Mouse (Mus musculus) kidney, postnatal 0 days (tissue): Measurements from ENCODE around the gene Birc7. TPM values are rescaled to one million over a fixed set of nuclear protein-coding genes. Genes with fewer than 3 reads are reported as not detected.

Experiments used
- ATAC-seq: fragments of 200-750 bp; cut with Nextera tagmentation; replicated peaks from 2 replicates; pipeline ENCODE4 v1.8.0; 2017; ENCODE audit warnings: low read depth, moderate number of reproducible peaks, moderate TSS enrichment, moderate library complexity; ENCODE audit not compliant: low FRiP score
- DNase-seq: peaks from one replicate; pipeline ENCODE4 v3.0.0-alpha.2; 2016; ENCODE audit warnings: low spot score
- H3K27ac ChIP-seq: fragments of 300-500 bp; sonication (generic); 2 replicates; pipeline ENCODE4 v1.5.1; 2014; ENCODE audit warnings: mild to moderate bottlenecking
- H3K27me3 ChIP-seq: fragments of 300-500 bp; sonication (generic); 2 replicates; pipeline ENCODE4 v1.6.1; 2014; ENCODE audit warnings: low read length, mixed read lengths; ENCODE audit not compliant: insufficient read depth
- H3K36me3 ChIP-seq: fragments of 300-500 bp; sonication (generic); 2 replicates; pipeline ENCODE4 v1.6.1; 2014; ENCODE audit warnings: low read length, mixed read lengths; ENCODE audit not compliant: insufficient read depth
- H3K4me1 ChIP-seq: fragments of 300-500 bp; sonication (generic); replicated peaks from 2 replicates; pipeline ENCODE4 v1.6.1; 2014; ENCODE audit warnings: antibody characterized with exemption, low read length, mixed read lengths; ENCODE audit not compliant: insufficient read depth
- H3K4me2 ChIP-seq: fragments of 300-500 bp; sonication (generic); 2 replicates; pipeline ENCODE4 v1.6.1; 2014; ENCODE audit warnings: mild to moderate bottlenecking, low read length, moderate library complexity, mixed read lengths
- H3K4me3 ChIP-seq: fragments of 300-500 bp; sonication (generic); replicated peaks from 2 replicates; pipeline ENCODE4 v1.5.1; 2014; ENCODE audit warnings: low read depth, low read length
- H3K9ac ChIP-seq: fragments of 300-500 bp; sonication (generic); 2 replicates; pipeline ENCODE4 v1.6.1; 2014; ENCODE audit warnings: low read depth, low read length
- H3K9me3 ChIP-seq: fragments of 300-500 bp; sonication (generic); replicated peaks from 2 replicates; pipeline ENCODE4 v1.6.1; 2016; ENCODE audit warnings: low read length, inconsistent platforms, mixed read lengths
- CTCF ChIP-seq: IDR thresholded peaks from 2 replicates; pipeline ENCODE4 v1.5.1; 2016; ENCODE audit warnings: antibody characterized with exemption, low read depth, mild to moderate bottlenecking, moderate library complexity
- WGBS: fragments of 180-500 bp; shearing (Covaris S2); extraction: QIAGEN DNeasy Blood & Tissue Kit; methylation state at CpG from one replicate; pipeline ENCODE4 v1.1.7; 2014; 5-methylcytosine and 5-hydroxymethylcytosine counted together
- polyA plus RNA-seq: library from polyadenylated mRNA; unstranded; fragments of >200 nt; fragmentation: Nextera tagmentation; extraction: Ambion mirVana; gene quantifications from 2 replicates; pipeline ENCODE4 v1.2.1, GENCODE M21; 2015

Gene Birc7
- polyA plus RNA-seq, 1 experiment from 2014 or later = not detected

- Histone ChIP-seq H3K27ac (no peak overlapping the region), H3K9ac (no peak overlapping the region), H3K36me3 (no peaks in the 10 kb centered on the region), H3K27me3 (peaks cover 64% of the 10 kb centered on the region), H3K4me2 (peak overlapping the region; percentile 41), H3K4me1 (peaks cover 24% of the 10 kb centered on the region), H3K9me3 (no peaks in the 10 kb centered on the region), H3K4me3 (peak overlapping the region; percentile 11; the same call in 1 of the 2 replicates)
- TF ChIP-seq CTCF = no peak
- ATAC-seq (no peak), DNase-seq (peak; percentile 21)
- under 1% methylated on average over 27 of the region's 29 CpGs for WGBS
Observed at GRCm38 (mm10) chr2:180890422-180891074, 38.3 kb upstream of the Birc7 start.

- Histone ChIP-seq H3K9me3 (no peaks in the 10 kb centered on the region), H3K4me2 (peak overlapping the region; percentile 41), H3K36me3 (no peaks in the 10 kb centered on the region), H3K27ac (no peak overlapping the region), H3K9ac (no peak overlapping the region), H3K4me3 (peak overlapping the region; percentile 11; the same call in 1 of the 2 replicates), H3K4me1 (peaks cover 24% of the 10 kb centered on the region), H3K27me3 (peaks cover 64% of the 10 kb centered on the region)
- ATAC-seq (no peak), DNase-seq (no peak)
- no peak for TF ChIP-seq CTCF
- WGBS = under 1% methylated on average over 36 of the region's 37 CpGs
Observed at GRCm38 (mm10) chr2:180891075-180891834, 37.6 kb upstream of the Birc7 start.

- 5% methylated on average over 9 of the region's 9 CpGs for WGBS
- H3K27me3 ChIP-seq = peaks cover 66% of the 10 kb centered on the region
- ATAC-seq (no peak), DNase-seq (no peak)
- no peaks in the 10 kb centered on the region for H3K36me3 ChIP-seq
- H3K4me2 ChIP-seq = no peak overlapping the region
- TF ChIP-seq CTCF = no peak
- H3K4me1 ChIP-seq = peaks cover 24% of the 10 kb centered on the region
- H3K4me3 ChIP-seq = no peak overlapping the region
- H3K9me3 ChIP-seq = no peaks in the 10 kb centered on the region
- no peak overlapping the region for H3K27ac ChIP-seq
- no peak overlapping the region for H3K9ac ChIP-seq
Observed at GRCm38 (mm10) chr2:180891835-180892323, 36.9 kb upstream of the Birc7 start.

GRCm38 (mm10) chr2:180892841-180893521 lies 35.8 kb upstream of the Birc7 start:
- no peaks in the 10 kb centered on the region for H3K9me3 ChIP-seq
- no peak overlapping the region for H3K27ac ChIP-seq
- peaks cover 24% of the 10 kb centered on the region for H3K4me1 ChIP-seq
- ATAC-seq = no peak
- WGBS = under 1% methylated on average over 93 of the region's 97 CpGs
- peak overlapping the region; percentile 42 for H3K4me3 ChIP-seq
- no peak for DNase-seq
- no peak overlapping the region for H3K9ac ChIP-seq
- H3K4me2 ChIP-seq = peak overlapping the region; percentile 71
- H3K27me3 ChIP-seq = peaks cover 66% of the 10 kb centered on the region
- H3K36me3 ChIP-seq = no peaks in the 10 kb centered on the region
- no peak for TF ChIP-seq CTCF

- no peak overlapping the region for H3K27ac ChIP-seq
Observed at GRCm38 (mm10) chr2:180893537-180894028, 35.2 kb upstream of the Birc7 start.

More at GRCm38 (mm10) chr2:180893537-180894028, 35.2 kb upstream of the Birc7 start:
- Histone ChIP-seq H3K4me3 (peak overlapping the region; percentile 42), H3K27me3 (peaks cover 66% of the 10 kb centered on the region), H3K4me2 (peak overlapping the region; percentile 71), H3K9ac (no peak overlapping the region), H3K4me1 (peaks cover 24% of the 10 kb centered on the region), H3K36me3 (no peaks in the 10 kb centered on the region), H3K9me3 (no peaks in the 10 kb centered on the region)
- ATAC-seq = 0 out of 2 replicates have a peak, but pooled peaks have one; percentile 12
- no peak for DNase-seq
- under 1% methylated on average over 49 of the region's 50 CpGs for WGBS
- TF ChIP-seq CTCF = no peak
